Mouse (Mus musculus): Measurements from ENCODE around the gene Kifap3. TPM values are rescaled to one million over a fixed set of nuclear protein-coding genes. Genes with fewer than 3 reads are reported as not detected.

Gene Kifap3
- total and polyA plus RNA-seq, 2 experiments from 2014 or later: 144 to 205 TPM

DNA sequence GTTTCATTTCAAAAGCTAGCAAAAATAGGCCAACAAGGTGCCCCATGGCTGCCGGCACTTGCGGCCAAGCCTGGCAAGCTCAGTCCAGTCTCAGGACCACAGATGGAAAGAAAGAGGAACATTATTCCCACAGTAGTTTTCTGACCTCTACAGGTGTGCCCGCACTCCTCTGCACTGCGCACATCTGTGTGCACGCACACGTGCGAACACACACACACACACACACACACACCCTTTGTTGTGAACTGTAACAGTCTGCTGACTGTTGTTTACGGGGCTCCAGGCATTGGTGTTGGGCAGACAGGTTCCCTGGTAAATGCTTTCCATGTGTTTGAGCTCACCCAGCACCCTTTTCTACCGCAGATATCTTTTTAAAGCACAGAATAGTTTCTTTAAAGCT, 131.4 kb downstream of the Kifap3 start:
- no peak for ATAC-seq
- no peak overlapping the region for H3K9ac ChIP-seq
- no peak for TF ChIP-seq CTCF (IDR thresholded peaks at IDR 0.05; ENCODE audit: low read depth)
- no peak overlapping the region for H3K27ac ChIP-seq (ENCODE audit: low read depth, low read length)
- H3K27me3 ChIP-seq (ENCODE audit: insufficient read depth, low read length): no peaks in the 10 kb centered on the region
- 94% methylated on average over 9 of the region's 9 CpGs for WGBS
- H3K4me1 ChIP-seq (ENCODE audit: insufficient read depth): no peaks in the 10 kb centered on the region
- no peak overlapping the region for H3K4me2 ChIP-seq (ENCODE audit: low read depth)
- H3K36me3 ChIP-seq (ENCODE audit: insufficient read depth): peaks cover 15% of the 10 kb centered on the region
- DNase-seq: no peak
- no peaks in the 10 kb centered on the region for H3K9me3 ChIP-seq (ENCODE audit: low read length)
- H3K4me3 ChIP-seq (ENCODE audit: low read depth, low read length): no peak overlapping the region

DNA sequence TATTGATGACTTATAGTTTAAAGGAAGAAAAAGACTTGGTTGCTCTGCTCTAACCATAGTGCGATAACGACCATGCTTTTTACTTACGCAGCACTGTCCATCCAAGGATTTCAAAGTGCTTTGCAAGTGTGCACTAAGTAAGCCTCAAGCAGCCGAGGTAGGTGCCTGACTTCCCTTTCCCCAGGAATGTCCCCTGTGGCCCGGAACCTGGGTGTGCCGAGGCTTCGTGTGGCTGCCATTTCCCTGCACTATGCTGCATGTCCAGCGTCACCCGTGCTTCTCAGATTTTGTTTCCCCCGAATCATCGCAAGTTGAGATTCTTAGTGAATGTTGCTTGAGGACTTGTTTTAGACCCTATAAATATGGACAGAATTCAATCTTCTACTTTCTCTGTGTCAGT, 132.6 kb downstream of the Kifap3 start:
- H3K9ac ChIP-seq: no peak overlapping the region
- no peaks in the 10 kb centered on the region for H3K4me1 ChIP-seq (ENCODE audit: insufficient read depth)
- 92% methylated on average over 11 of the region's 11 CpGs for whole genome bisulfite sequencing
- no peak for TF ChIP-seq CTCF (IDR thresholded peaks at IDR 0.05; ENCODE audit: low read depth)
- no peak overlapping the region for H3K27ac ChIP-seq (ENCODE audit: low read depth, low read length)
- H3K4me3 ChIP-seq (ENCODE audit: low read depth, low read length): no peak overlapping the region
- H3K4me2 ChIP-seq (ENCODE audit: low read depth): no peak overlapping the region
- ATAC-seq (no peak), DNase-seq (no peak)
- no peaks in the 10 kb centered on the region for H3K27me3 ChIP-seq (ENCODE audit: insufficient read depth, low read length)
- H3K9me3 ChIP-seq (ENCODE audit: low read length): no peaks in the 10 kb centered on the region
- H3K36me3 ChIP-seq (ENCODE audit: insufficient read depth): peaks cover 18% of the 10 kb centered on the region

DNA sequence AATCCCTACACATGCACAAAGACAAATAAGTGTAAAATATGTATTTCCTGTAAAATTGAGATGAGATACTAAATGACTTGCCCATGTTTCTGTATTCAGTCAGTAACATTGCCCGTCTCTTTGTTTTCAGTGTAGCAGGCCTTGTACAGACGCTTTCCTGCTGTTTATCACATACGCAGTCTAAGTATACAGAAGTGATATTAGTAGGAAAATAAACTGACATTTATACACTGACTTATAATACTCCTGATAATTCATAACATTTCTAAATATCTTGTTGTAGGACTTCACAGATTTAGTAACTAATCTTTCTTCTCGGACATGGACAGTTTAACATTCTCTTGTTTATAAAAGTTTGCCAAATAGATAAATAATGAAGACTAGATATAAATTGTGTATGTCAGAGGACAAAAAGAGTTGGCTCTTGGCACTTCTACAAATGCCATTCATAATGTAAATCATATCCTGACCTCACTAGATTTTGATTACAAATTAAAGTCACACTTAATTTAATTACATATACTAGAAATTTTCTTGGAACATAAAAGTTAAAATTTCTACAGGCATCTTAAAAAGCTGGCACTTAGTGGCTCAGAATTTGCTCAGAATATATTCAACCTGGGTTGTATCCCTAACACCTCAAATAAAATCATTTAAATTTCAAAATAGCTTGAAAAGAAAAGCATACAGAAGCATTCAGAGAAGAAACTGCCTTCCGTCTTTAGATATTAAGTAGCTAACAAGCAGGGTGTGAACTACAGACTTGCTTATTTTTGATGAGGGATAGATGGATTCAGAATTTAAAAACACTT, 138.2 kb downstream of the Kifap3 start:
- ATAC-seq (no peak), DNase-seq (no peak)
- Histone ChIP-seq H3K36me3 (ENCODE audit: insufficient read depth) (peaks cover 24% of the 10 kb centered on the region), H3K27me3 (ENCODE audit: insufficient read depth, low read length) (no peaks in the 10 kb centered on the region), H3K4me3 (ENCODE audit: low read depth, low read length) (no peak overlapping the region), H3K4me1 (ENCODE audit: insufficient read depth) (no peaks in the 10 kb centered on the region), H3K27ac (ENCODE audit: low read depth, low read length) (no peak overlapping the region), H3K9ac (no peak overlapping the region), H3K9me3 (ENCODE audit: low read length) (no peaks in the 10 kb centered on the region), H3K4me2 (ENCODE audit: low read depth) (no peak overlapping the region)
- 95% methylated on average over 5 of the region's 5 CpGs for WGBS
- no peak for TF ChIP-seq CTCF (IDR thresholded peaks at IDR 0.05; ENCODE audit: low read depth)

DNA sequence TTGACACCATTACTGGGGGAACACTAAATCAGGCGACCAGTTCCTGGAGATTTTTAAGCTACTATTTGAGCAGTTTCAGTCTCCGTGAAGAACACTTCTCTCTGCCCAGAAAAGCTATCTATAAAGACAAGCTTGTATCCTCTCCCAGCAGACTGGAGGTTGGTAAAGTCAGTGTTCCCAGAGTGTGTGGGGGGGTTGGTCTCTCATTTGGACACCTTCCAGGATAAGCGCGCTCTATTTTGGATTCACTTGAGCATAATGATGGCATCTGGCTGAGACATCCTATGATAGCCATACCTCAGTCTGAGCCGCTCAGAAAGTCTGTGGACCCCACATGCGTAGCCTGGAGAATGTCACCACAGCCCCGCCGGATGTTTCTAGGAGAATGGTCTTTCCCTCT, 144.7 kb downstream of the Kifap3 start:
- TF ChIP-seq CTCF (IDR thresholded peaks at IDR 0.05; ENCODE audit: low read depth): no peak
- Histone ChIP-seq H3K4me3 (ENCODE audit: low read depth, low read length) (no peak overlapping the region), H3K9me3 (ENCODE audit: low read length) (no peaks in the 10 kb centered on the region), H3K27me3 (ENCODE audit: insufficient read depth, low read length) (no peaks in the 10 kb centered on the region), H3K4me1 (ENCODE audit: insufficient read depth) (peaks cover 7% of the 10 kb centered on the region; the same call in 1 of the 2 replicates), H3K27ac (ENCODE audit: low read depth, low read length) (no peak overlapping the region), H3K36me3 (ENCODE audit: insufficient read depth) (no peaks in the 10 kb centered on the region), H3K4me2 (ENCODE audit: low read depth) (no peak overlapping the region), H3K9ac (no peak overlapping the region)
- DNase-seq: no peak
- no peak for ATAC-seq
- WGBS: 87% methylated on average over 8 of the region's 8 CpGs

DNA sequence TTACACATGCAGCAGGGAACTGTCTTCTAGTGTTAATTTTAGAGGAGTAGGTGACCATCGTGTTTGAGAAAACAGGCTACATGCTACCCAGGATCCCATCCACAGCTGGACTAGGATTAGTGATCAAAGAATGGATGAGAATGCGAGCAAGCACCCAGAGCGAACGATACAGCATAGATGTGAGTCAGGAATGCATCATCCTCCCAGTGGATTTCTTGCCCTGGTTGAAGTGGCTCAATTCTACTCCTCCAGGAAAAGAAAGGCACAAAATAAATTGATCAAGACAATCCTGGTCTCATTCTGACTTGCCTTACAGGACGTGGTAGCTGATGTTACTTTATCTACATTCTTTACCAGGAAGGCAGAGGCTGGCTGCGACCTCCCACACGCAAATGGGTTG, 149.5 kb downstream of the Kifap3 start, which contains the start of gene Scyl3:
Gene Scyl3 (plus strand): TSS at position 255 of the 400 bp plus-strand sequence.
- no peaks in the 10 kb centered on the region for H3K27me3 ChIP-seq (ENCODE audit: insufficient read depth, low read length)
- ATAC-seq (no peak), DNase-seq (no peak)
- whole genome bisulfite sequencing: 71% methylated on average over 7 of the region's 7 CpGs
- peak within 1 kb of the TSS; percentile 78 for H3K4me2 ChIP-seq (ENCODE audit: low read depth)
- H3K4me3 ChIP-seq (ENCODE audit: low read depth, low read length): peak within 1 kb of the TSS; percentile 89
- H3K36me3 ChIP-seq (ENCODE audit: insufficient read depth): peaks cover 8% of the 10 kb centered on the region
- H3K9me3 ChIP-seq (ENCODE audit: low read length): no peaks in the 10 kb centered on the region
- H3K4me1 ChIP-seq (ENCODE audit: insufficient read depth): peaks cover 17% of the 10 kb centered on the region
- peak within 1 kb of the TSS; percentile 94 for H3K27ac ChIP-seq (ENCODE audit: low read depth, low read length)
- H3K9ac ChIP-seq: peak within 1 kb of the TSS; percentile 92
- TF ChIP-seq CTCF (IDR thresholded peaks at IDR 0.05; ENCODE audit: low read depth): no peak

DNA sequence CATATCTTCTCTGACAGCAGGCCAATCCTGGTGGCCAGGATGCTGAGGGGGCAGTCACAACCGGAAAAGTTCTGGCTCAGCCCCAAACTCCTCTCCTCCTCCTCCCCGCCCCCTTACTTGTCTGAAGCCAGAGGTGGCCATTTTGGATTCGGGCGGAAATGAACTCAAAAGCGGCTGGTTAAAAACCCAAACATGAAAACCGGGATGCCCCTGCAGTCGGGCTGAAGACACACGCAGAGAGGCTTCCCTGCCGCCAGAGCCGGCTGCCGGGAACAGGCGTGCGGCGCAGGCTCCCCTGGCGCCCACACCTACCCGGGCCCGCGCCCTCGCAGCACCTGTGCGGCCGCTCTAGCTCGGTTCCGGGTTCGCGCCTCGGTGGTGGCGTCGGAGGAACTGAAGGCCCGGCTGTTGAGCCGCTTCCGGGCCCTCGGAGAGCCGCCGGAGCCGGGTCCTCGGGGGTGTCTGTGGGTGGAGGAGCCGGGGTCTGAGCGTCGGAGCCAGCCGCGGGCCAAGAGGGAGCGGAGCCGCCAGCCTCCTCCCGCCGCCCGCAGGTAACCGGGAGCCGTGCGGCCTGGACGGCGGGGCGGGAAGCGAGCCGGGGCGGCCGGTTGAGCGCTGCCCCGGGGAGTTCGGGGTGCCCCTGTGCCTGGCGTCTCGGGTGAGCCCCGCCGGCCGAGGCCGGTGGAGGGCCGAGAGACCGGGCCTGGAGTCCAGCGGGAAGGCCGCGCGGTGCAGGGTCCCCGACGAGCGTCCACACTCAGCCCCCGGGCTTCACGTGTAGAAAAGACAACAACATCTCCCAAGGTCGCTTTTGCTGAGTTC, 150.5 kb downstream of the Kifap3 start:
- no peaks in the 10 kb centered on the region for H3K9me3 ChIP-seq (ENCODE audit: low read length)
- H3K36me3 ChIP-seq (ENCODE audit: insufficient read depth): peaks cover 18% of the 10 kb centered on the region
- peak; percentile 24; the same call in 1 of the 2 replicates for TF ChIP-seq CTCF (IDR thresholded peaks at IDR 0.05; ENCODE audit: low read depth)
- no peaks in the 10 kb centered on the region for H3K27me3 ChIP-seq (ENCODE audit: insufficient read depth, low read length)
- peak; percentile 94 for ATAC-seq
- DNase-seq: peak; percentile 97
- peak overlapping the region; percentile 94 for H3K27ac ChIP-seq (ENCODE audit: low read depth, low read length)
- H3K4me1 ChIP-seq (ENCODE audit: insufficient read depth): peaks cover 17% of the 10 kb centered on the region
- 2% methylated on average over 76 of the region's 77 CpGs for WGBS
- H3K4me3 ChIP-seq (ENCODE audit: low read depth, low read length): peak overlapping the region; percentile 89
- H3K4me2 ChIP-seq (ENCODE audit: low read depth): peak overlapping the region; percentile 78
- H3K9ac ChIP-seq: peak overlapping the region; percentile 92

DNA sequence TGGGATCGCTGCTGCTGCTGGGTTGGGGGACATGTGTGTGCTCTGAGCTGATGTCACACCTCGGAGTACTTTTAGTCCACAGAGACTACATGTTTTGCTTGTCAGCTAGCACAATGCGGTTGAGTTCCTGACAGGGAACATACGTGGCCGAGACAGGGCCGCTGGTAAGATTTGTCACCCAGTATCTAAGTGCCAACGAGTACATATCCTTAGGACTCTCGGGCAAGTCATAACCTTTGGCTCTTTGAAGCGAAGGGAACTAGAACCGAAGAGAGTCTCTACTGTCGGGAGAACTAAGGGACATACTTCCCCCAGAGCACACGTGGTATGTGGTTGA, 151.0 kb downstream of the Kifap3 start:
- peak overlapping the region; percentile 94 for H3K27ac ChIP-seq (ENCODE audit: low read depth, low read length)
- no peaks in the 10 kb centered on the region for H3K9me3 ChIP-seq (ENCODE audit: low read length)
- peaks cover 17% of the 10 kb centered on the region for H3K4me1 ChIP-seq (ENCODE audit: insufficient read depth)
- H3K36me3 ChIP-seq (ENCODE audit: insufficient read depth): peaks cover 23% of the 10 kb centered on the region
- peak overlapping the region; percentile 78 for H3K4me2 ChIP-seq (ENCODE audit: low read depth)
- no peak for TF ChIP-seq CTCF (IDR thresholded peaks at IDR 0.05; ENCODE audit: low read depth)
- peak overlapping the region; percentile 89 for H3K4me3 ChIP-seq (ENCODE audit: low read depth, low read length)
- 7% methylated on average over 12 of the region's 12 CpGs for WGBS
- ATAC-seq (no peak), DNase-seq (peak; percentile 46)
- peak overlapping the region; percentile 92 for H3K9ac ChIP-seq
- no peaks in the 10 kb centered on the region for H3K27me3 ChIP-seq (ENCODE audit: insufficient read depth, low read length)
